Mouse (Mus musculus) heart, postnatal 25 days (tissue): ENCODE measurements at regions not wholly inside any gene's neighbourhood (a gene's known extent, or its start where the extent isn't known, plus 50 kb on each side); places are given as distances from the start of the nearest gene placed in this dataset.

Experiments used
- DNase-seq: peaks from one replicate; pipeline ENCODE4 v3.0.0; 2022; ENCODE audit warnings: low spot score
- intact Hi-C: fragments of 180-260 bp; cut with DNase I; formaldehyde crosslinking; loops from one replicate; pipeline ENCODE4 v1.15.1; 2025

DNA sequence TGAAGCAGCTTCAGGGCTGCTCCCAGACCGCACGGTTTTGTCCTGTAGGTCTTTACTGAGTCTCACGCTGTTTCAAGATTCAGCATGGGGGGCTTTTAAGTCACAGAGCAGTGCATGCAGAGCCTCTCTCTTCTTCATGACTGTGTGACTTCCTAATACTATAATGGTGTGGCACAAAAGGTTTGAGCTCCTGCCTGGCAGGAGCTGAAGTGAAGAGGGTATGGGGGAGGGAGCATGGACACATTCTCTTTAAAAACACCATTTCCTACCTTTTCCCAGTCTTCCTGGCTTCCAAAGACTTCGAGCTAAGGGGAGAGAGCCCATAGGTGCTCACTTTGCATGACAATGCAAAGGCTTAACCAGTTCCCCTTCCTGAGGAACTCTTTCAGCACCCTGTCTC lies 934.9 kb upstream of the Gm5150 start:
- intact Hi-C loops: no loop called here
- no peak for DNase-seq

DNA sequence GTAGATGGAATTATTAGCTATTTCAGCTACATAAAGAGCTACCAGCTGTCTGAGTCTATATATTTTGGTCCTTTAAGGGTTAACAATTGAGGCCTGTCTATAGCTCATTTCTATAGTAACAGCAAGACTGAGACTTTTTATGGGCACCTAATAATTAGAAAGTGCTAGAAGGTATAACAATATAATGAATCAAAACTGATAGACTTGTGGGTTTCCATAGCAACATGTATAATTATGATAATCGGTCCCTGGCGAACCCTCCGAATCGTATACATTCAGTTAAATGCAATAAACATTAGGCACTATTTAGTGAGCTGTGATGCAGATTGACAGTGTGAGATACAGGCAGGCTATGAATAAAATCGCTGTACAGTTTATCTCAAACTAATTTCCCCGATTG lies 933.3 kb upstream of the Gm5150 start:
- intact Hi-C loops: no loop called here
- no peak for DNase-seq

DNA sequence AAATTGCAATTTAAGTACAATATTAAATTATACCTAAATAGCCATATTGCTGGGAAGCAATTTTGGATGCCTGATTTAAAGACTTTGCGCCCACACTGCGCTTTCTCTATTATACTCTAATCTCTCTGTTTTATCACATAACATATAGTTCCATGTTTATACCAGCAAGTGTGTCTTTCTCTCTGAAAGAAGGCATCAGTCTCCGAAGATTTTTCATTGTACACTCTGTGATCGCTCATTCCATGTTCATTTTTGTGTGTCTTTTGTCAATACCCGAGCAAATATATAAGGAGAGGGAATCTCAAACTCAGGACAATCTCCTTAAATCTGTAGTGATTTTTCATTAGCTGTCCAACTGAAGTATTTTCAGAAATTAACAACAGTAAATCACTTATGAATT lies 932.9 kb upstream of the Gm5150 start:
- intact Hi-C loops: no loop called here
- DNase-seq: no peak

DNA sequence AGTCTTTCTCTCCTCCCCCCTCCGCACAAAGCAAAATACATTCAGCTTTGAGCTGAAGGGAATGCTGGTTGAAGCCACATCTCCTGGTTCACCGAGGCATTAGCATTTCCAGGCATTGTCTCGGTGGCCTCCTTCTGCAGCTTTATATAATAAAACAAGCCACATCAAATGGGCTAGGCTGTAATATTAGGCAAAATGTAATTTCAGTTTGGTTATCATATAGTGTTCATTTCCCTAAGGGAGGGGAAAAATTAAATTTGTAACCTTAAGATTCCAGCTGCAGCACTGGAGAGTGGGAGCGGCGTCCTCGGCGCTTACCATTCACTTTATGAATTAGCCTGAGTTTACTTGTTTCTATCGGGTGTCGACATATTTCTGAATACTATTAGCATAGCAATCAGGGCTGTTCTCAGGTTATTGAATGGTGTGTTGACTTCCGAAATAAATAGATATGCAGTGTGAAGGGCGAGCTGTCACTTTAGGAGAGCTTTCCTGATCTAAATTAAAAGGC lies 932.3 kb upstream of the Gm5150 start:
- intact Hi-C loops: no loop called here
- no peak for DNase-seq

DNA sequence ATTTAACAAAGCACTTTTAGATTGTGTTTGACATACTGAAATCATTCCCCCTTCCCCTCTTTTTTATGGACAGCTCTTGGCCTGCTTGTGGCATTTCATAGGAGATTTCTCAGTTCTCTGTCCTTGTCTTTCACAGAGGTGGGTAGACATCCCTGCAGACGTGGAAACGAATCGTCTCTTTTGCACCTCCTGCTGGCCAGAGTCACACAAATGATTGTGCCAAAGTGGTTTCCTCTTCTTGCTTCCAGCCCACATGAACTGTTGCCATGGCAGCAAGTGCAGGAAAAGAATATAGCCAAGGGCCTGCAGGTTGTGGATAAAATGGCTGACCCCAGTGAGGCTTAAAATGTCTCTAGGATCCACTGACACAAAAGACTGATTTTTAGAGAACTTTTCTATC lies 924.1 kb upstream of the Gm5150 start:
- intact Hi-C loops: no loop called here

DNA sequence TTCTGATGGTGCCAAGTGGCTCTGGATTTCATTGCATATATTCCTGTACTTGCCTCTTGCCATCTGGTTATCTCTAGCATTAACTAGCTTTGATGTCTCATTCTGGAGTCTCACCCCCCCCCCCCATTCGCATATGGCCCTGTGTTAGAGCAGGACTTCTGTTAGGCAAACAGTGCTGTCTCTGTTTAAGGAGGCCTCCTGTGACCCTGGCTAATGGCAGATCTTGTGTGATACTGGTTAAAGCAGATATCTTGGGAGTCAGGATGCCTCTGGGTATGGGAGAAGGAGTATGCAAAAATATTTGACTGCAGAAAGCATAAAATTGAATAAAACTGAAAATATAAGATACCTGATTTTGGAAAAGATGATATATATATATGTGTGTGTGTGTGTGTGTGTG lies 923.6 kb upstream of the Gm5150 start:
- intact Hi-C loops: no loop called here
- DNase-seq: no peak

More for the DNA sequence above, 924.1 kb upstream of the Gm5150 start:
- no peak for DNase-seq

DNA sequence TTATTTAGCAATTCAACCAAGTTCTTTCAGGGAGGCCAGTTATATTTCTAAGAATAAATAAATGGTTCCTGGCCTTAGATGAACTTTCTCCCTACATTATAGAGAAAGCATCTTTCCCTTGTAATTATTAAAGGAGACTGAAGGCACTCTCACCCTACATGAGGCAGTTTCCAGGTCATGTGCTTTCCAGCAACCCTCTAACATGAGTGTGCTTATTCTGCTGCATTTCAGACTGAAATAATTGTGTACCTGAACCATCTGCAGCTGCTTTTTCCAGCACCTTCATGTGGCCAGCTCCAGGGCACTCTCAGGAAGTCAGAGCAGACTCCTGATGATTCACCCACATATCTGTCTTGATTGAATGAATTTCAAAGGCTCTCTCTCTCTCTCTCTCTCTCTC lies 917.8 kb upstream of the Gm5150 start:
- no peak for DNase-seq
- intact Hi-C loops: no loop called here

DNA sequence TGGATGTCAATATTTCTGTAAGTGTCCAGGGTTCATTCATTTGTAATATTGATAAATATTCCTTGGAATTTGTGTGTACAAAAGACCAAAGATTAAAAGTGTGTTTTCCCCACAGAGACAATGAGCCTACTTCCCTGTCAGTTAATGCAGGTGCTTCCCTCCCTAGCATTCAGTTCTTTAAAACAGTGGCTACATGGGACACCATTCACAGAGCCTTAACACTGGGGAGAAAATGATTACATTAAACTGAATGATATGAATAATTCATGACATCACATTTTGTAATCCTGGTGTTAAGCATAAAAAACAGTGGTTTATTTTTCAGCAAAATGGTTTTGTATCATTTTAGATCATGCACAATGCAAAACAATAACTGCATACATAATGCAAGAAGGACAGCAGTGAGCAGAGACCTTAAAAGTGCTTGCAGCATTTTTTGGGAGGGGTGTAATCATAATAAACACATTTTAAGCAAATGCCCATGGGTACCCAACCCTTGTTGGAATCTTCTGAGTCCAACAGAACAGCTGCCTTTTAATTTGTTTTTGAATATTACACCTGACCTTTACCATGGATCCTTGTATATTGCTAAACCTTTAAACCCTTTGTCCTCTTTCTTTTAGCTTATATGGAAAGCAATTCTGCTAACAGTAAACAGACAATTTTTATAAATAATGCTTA lies 917.1 kb upstream of the Gm5150 start:
- intact Hi-C loops: no loop called here
- DNase-seq: no peak

DNA sequence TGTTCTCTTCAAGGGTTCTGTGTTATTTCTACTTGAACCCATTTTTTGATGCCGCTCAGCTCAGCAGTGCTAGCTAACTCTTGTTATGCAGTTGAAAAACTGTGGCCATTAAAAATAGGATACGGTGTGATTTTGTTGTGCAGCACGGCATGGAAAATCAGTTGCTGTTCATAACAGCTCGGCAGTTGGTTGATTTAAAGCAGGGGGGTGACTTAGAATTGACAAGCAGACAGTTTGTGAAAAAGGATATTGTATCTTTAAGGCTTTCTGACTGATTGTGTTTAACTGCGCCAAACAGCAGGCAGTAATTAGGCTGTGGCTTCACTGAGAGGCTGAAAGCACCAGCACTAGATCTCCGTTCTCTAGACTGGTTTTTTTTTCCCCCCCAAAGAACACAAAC lies 915.1 kb upstream of the Gm5150 start:
- DNase-seq: no peak
- intact Hi-C loops: no loop called here

DNA sequence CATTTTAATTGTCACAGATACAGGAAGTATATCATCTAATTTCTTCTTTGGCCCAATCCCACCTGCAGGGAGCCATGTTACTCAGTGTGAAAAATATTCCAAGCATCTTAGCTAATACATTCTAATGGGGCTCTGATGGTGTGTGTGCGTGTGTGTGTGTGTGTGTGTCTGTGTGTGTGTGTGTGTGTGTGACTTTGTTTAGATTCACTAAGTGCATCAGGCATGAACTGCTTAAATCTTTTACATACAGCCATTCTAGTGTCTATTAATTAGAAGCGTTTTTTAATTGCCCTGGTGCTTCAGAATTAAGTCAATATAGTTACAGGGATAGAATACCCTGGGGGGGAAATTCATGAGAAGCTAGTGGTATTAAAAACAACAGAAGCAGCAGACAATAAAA lies 912.1 kb upstream of the Gm5150 start:
- intact Hi-C loops: no loop called here
- DNase-seq: no peak

DNA sequence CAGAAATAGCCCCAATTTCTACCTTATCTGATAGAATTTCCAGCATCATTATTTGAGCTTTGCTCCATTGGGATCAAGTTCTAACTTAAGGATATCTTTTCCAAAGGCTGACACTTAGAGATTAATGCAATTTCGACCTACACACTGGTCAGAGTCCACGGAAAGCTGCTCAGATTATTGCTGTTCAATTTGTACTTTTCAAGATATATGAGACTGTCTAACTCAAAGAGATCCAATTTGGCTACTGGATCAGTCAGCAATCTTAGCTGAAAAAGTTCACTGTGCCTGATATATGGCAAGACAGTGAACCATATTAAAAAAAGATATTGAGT lies 909.8 kb upstream of the Gm5150 start:
- no peak for DNase-seq
- intact Hi-C loops: no loop called here

DNA sequence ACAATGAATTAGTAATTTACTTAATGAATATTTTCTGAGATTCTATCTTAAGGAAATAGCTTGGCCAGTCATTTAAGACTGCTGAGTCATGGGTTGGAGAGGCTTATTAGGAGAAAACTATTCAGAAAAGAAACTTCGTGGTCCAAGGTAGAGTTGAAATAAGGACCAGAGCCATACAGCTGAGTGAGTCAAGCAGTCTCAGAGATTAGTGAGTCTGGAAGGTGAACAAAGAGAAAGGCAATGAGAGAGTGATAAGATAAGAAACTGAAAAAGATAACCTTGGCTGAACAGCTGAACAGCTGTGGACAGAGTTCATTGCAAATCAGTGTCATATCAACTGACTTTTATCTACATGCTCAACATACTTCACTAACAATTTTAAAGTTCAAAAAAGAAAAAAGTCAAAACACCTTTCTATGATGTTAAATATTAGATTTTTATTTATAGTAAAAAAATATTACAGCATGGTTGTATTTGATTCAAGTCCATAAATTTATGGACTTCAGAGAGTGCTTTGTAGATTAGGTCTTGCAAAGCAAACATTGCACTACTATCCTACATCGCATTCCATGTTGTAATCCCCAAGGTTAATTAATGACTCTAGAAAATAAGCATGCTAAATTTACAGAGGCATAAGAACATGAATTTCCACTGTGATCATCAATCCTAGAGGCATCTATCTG lies 909.3 kb upstream of the Gm5150 start:
- no peak for DNase-seq
- intact Hi-C loops: no loop called here

DNA sequence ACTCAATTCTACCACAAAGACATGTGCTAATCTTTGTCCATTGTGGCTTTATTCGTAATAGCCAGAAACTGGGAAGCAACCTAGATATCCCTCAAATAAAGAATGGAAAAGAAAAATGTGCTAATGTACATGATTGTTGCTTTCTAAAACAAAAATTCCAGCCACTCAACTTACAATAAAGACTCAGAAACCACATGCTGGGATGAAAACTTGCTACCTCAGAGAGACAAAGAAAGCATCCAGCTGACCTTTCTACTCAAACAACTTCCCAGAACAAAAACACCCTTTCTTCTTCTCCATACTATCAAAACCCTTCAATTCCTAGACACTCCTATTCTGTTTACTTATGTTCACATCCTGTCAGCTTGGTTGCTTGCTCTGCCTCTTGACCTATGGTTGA lies 881.9 kb upstream of the Gm5150 start:
- intact Hi-C loops: no loop called here
- DNase-seq: no peak

DNA sequence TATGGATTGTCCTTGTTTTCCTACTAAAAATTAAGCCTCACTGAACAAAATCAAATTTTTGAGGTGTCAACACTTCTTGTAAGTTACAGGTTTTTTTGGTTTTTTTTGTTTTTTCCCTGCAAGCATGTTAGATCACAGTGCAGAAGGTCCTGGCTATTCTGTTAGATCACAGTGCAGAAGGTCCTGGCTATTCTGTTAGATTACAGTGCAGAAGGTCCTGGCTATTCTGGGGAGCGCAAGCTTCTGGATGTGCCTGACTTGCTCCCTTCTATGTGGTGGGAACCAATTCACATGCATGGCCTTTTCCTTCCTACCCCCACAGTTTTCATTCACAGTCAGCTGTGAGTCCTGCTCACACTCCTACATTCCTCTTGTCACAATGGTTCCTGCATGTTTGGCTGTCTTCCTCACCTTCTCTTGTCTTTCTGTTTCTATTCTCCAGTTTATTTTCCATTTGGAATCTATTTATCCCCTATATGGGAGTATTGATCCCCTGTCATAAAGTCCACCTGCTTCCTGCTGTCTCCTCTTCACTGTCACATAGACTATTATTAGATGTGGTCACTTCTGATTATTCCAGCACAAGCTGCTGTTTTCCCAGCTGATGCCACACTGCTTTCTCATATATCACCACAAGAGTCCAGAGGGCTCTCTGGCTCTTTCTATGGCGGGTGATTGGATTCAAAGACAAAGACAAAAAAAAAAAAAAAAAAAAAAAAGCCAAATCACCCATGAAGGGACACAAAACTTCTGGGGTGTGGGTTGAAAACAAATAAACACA lies 866.3 kb upstream of the Gm5150 start:
- intact Hi-C loops: no loop called here
- DNase-seq: no peak

DNA sequence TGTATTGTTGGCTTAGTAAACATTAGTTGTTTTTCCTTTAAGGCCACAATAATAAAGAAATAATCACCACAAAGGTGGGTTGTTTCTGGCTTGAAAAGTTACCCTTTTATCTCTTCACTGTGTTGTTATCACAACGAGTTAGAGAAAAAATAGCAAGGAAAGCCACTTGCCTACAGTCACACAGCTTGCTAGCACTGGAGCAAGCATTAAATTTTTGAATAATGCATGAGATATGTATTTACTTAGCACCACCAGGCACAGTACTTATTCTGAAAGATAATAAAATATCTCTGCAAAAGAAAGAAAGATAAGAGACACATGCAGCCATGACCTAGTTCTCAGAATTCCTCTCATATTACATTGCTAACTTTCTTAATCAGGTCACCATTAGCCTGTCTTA lies 853.8 kb upstream of the Gm5150 start:
- intact Hi-C loops: loop anchor here (10.0 kb wide), 1 partner anchor 755 kb away; no protein-coding TSS in a partner anchor
- DNase-seq: no peak

DNA sequence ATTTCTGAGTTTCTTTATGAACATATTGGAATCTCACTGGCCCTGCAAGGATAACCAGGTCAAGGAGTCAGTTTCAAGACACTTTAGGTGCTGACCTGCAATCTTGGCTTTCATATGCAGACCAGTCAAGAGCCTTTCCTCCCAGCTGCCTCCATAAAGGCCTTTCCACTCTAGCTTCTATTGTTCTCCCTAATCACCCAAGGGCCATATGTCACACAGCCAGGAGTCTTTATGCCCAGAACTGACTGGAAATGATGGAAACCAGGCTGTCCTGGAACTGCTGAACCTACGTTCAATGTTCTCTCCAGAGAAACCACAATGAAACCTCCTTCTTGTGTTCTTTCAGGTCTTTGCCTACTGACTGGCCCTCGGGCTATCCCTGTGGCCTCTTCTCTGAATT lies 852.7 kb upstream of the Gm5150 start:
- no peak for DNase-seq
- intact Hi-C loops: no loop called here

DNA sequence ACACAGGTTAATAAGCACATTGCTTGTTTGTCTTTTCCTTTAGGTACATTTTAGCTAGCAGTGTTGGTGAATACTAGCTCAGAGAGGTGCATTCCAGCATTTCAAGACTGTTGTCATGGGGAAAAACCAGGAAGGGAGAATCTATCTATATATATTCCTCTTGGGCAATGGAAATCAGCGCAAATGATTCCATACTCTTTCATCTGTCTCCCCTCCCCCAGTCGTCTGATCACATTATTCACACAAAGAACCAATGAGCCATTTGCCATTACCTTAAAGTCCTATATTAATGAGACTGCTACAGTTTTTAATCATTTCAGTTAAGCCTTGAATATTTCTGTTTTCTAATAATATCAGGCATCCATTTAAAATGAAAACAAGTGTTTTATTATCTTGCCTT lies 849.0 kb upstream of the Gm5150 start:
- no peak for DNase-seq
- intact Hi-C loops: no loop called here

DNA sequence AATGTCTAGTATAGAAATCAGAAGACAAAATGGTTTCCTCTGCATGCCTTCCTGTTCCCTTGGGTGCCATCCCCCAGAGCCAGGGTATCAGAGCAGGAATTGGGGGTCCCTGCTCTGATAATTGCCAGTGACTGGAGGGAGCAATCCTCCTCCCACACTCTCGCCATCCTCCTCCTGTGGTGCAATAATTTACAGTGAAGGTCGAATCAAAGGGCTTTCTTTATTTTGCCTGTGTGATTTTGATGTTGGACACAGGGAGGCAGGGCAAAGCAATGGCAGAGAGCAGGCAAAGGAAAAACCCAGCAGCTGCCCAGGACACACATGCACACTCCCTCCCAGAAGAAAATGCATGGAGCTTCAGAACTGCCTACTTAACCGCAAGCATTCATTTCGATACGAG lies 847.8 kb upstream of the Gm5150 start:
- intact Hi-C loops: no loop called here
- DNase-seq: no peak

DNA sequence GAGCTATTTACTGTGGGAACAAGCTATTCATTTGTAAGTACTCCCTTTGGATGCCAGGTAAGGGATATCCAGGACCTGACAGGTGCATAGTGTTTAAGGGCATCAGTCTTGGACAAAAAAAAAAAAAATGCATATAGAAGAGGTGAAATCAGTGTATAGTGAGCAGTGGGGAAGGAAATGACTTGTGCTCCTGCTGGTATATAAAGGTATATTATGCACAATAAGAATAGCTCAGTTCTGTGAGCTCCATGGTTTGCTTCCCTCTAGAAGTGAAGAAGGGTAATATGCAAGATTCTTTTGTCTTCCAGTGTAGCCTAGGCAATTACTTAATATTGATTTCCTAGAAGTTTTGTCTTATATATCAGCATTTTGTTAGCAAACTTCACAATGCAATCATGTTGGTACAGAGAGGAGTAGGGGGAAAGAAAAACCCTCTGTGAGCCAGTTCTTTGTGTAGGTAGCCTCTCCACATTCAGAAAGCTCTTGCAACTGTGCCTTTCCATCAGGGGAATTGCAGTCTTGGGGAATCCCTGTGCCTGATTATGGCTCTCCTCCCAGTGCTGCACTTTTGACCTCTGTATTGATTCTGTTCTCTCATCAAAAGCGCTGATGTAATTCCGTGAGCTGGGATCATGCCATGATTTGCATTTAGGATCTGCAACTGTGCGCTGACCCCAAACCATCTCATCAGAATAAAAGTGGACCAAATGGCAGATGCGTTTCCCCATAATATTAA lies 840.7 kb upstream of the Gm5150 start:
- intact Hi-C loops: no loop called here
- no peak for DNase-seq

DNA sequence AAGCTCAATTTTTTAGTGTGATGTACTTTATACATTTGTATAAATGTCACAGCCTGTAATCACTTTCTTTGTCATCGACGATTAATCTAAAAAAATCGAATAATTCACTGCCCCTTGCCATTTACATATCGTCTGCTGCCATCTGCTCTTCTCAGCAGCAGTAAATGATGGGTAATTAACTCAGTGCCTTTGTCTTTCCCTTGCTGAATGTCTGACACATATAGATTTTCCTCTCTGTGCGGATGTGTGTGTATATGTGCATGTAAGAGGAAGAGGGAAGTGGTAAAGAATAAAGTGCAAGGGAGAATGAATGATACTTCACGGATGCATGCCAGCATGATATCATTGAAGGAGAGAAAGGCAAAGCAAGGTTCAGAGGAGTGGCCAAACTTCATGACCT lies 814.3 kb upstream of the Gm5150 start:
- intact Hi-C loops: no loop called here
- no peak for DNase-seq
